Mouse (Mus musculus) bone marrow macrophage, adult 2 months (primary cell): Measurements from ENCODE around the gene Plagl2.

Source experiments
- CTCF ChIP-seq: IDR thresholded peaks from 2 replicates; pipeline ENCODE4 v1.5.1; 2012; ENCODE audit warnings: low read depth, mild to moderate bottlenecking, low read length, moderate library complexity
- POLR2A ChIP-seq: IDR thresholded peaks from 2 replicates; pipeline ENCODE4 v1.6.1; 2012; ENCODE audit warnings: mild to moderate bottlenecking, low read depth, low read length, borderline replicate concordance

DNA sequence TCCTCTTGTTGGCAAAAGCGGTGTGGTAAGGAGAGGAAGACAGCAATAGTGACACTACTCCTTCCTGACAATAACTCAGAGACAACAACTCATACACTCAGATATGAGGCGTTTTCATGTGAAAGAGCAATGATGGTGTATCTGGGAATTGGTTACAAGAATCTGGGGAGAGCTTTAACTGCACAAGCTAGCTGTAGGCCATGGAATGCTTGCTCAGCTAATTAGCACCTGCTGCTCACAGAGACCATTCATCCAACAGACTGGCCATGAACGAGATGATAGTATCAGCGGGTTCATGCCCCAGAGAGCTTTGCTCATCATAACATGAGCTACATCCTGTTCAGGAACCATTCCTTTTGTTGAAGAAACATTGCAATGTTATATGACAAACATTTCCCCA, 4.0 kb downstream of the Plagl2 start:
- TF ChIP-seq CTCF: no peak
- TF ChIP-seq POLR2A: no peak
